Mouse (Mus musculus): ENCODE results near the gene Adgrl3. TPM values are rescaled to one million over a fixed set of nuclear protein-coding genes. Genes with fewer than 3 reads are reported as not detected.

Adgrl3 gene
- polyA plus RNA-seq, 1 experiment, result 64.4 TPM

DNA sequence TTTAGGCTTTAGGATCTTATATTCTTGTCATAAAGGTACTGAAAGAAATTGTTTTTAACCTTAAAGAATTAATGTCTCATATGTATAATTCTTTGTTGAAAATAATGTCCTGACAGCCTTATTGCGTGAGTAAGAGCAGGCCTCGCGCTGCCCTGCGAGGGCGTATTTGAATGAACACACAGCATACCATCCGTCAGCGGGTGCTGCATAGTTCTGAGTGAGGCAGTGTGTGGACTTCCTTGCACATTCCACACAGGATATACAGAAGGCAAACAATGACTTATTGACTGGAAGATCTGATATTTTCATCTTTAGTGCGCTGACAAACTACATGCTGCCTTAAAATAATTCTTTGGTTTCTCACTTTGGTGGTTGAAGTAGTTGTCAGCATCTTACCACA is 764.8 kb downstream of the Adgrl3 start:
- no peak for DNase-seq (ENCODE audit: extremely low spot score in 1 of 2, low spot score in 1 of 2)

DNA sequence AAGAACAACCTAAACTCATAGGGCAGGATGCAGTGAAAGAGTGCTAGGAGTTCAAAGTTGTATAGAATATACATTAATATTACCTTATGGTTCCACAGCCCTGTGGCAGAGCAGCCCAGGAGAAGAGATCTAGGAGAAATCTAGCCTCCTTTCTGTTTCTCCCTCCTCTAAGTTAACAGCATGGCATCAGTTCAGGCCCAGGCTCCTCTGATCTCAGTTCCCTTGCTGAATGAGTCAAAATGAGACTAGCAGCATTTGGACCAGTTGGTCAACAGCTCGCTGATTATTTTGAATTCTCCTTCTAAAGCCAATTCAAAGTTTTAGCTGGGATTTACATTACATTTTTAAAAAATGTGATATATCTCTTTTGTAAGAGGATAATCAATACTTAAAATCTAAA is 770.8 kb downstream of the Adgrl3 start:
- no peak for DNase-seq (ENCODE audit: extremely low spot score in 1 of 2, low spot score in 1 of 2)

DNA sequence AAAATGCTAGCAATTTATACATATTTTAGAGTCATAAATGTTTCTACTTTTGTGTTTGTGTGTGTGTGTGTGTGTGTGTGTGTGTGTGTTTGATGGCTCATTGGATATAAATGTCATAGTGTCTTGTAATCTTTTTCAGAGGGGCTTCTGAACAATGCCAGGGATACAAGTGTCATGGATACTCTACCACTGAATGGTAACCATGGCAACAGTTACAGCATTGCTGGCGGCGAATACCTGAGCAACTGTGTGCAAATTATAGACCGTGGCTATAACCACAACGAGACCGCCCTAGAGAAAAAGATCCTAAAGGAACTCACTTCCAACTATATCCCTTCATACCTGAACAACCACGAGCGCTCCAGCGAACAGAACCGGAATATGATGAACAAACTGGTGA is 774.2 kb downstream of the Adgrl3 start:
- DNase-seq (ENCODE audit: extremely low spot score in 1 of 2, low spot score in 1 of 2), result no peak

DNA sequence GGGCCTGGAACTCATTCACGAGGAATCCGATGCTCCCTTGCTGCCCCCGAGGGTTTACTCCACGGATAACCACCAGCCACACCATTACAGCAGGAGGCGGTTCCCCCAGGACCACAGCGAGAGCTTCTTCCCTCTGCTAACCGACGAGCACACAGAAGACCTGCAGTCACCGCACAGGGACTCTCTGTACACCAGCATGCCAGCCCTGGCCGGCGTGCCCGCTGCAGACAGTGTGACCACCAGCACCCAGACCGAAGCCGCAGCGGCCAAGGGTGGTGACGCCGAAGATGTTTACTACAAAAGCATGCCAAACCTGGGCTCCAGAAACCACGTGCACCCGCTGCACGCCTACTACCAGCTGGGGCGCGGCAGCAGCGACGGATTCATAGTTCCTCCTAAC is 774.7 kb downstream of the Adgrl3 start:
- DNase-seq (ENCODE audit: extremely low spot score in 1 of 2, low spot score in 1 of 2), result no peak

DNA sequence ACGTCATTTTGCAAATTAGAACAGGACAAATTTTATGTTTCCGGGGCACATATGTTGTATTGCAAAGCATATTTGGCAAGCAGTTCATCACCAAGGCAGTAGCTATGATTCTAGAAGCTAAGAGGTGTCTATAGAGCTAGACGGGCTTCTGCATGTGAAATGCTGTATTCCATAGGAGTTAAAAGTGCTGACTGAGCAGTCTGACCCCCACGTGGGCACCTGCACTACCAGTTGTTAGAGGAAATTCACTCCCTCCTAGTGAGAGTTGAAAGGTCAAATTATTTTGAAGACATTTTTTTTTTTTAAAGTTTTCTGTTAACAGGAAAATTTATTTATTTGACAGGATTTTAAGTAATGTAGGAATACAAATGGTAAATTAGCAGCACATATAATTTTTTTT is 776.2 kb downstream of the Adgrl3 start:
- DNase-seq (ENCODE audit: extremely low spot score in 1 of 2, low spot score in 1 of 2), result no peak

DNA sequence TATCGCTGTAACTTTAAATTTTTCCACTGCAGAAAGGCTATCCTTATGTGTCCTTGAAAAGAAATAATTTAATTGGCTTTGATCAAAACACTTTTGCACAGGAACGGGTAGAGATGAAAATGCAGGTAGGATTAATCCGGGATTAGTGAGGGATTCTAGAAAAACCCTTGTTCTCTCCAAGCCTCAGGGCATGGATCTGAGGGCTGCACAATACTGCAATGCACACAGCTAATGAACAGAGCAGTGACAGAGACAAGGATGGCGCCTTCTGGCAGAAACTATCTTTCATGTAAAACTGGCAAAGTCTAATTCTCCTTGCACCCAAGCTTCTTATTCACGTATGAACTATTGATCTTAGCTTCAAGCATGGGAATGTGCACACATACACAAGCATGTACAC is 791.0 kb downstream of the Adgrl3 start:
- DNase-seq (ENCODE audit: extremely low spot score in 1 of 2, low spot score in 1 of 2), result no peak

DNA sequence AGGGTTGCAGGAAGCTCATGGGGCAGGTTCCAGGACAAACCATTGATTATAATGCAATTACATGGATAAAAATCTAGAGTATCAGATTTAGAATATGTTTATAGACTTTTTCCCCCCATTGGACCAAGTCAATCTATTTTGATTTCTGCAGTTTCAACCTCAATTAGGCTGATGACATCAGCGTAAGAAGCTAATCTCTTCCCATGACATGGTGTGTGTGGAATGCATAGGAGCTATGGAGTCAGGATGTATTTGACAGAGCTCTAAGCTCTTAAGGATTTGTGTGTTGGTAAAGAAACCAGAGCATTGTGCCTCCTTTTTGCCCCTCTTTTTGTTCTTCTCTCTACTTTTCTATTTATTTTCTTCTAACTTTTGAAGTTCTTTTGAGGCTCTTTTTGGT is 812.1 kb downstream of the Adgrl3 start:
- no peak for DNase-seq (ENCODE audit: extremely low spot score in 1 of 2, low spot score in 1 of 2)

DNA sequence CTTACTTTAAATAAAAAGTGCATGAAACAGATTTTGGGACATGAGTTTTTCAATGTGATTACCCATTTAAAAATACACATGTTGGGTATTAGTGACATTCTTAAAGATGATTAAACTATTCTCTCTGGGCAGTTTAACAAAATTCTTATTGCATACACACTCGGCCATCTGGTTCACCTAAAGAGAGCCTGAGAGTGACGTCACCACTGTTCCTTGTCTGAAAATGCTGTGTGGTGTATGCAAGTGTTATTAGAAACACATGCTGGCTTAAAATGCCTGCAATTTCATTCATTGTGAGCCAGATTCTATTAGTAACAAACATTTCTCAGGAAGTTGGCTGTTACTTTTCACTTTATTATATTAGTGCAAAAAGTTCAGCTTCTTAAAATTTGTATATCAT is 812.7 kb downstream of the Adgrl3 start:
- DNase-seq (ENCODE audit: extremely low spot score in 1 of 2, low spot score in 1 of 2), result no peak

DNA sequence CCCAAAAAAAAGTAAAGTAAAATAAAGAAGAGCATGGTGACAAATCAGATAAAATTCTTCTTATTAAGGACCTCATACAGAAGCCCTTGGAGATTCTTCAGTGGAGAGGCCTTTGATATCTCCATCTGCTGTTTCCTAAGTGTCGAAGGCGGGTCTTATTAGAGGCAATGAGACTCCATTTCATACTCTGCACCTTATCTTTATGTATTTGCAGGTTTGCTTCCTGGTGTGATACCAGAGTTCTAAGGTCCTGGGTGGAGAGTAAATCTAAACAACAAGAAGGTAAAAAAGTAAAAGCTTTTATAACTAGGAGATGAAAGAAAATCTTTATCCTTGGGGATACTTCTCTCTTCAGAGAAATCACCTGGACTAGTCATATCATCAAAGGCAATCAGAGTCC is 817.9 kb downstream of the Adgrl3 start:
- DNase-seq (ENCODE audit: extremely low spot score in 1 of 2, low spot score in 1 of 2), result no peak

DNA sequence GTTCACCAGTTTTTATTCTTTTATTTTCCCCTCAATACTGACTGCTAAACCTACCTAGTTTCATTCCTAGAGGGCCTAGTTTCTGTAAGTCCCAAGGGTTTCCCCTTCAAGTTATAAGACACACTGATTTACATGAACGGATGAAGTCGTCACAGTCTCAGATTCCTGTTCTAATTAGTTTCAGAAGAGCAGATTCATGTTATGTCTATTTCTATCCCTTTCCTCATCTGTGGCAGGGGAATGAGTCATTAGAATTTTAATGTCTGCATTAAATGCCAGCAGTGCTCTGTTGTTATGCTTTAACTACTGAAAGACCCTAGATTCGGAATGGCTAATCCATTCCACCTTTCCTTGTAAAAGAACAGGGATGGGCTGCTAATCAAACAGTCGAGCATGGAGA is 823.9 kb downstream of the Adgrl3 start:
- DNase-seq (ENCODE audit: extremely low spot score in 1 of 2, low spot score in 1 of 2), result peak in 1 of 2 experiments; percentile 19

DNA sequence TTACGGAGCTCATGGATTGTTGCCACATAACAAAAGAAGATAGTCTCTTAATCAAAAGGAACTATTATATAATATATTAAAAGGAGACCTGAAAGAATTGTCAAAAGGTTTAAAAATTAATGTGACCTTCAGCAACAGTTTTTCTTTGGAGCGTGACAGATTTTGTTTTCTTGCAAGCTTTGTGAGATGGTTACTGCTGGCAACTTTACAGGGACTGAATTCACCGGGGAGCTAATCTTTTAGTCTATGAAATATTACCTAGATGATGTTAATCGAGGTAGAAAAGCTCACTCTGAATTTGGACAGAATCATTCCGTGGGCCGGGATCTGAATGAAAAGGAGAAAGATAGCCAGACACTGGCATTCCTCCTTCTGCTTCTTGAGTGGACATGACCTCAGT is 850.4 kb downstream of the Adgrl3 start:
- no peak for DNase-seq (ENCODE audit: extremely low spot score in 1 of 2, low spot score in 1 of 2)

All from frontal cortex, adult 2 months (tissue).